Mouse (Mus musculus): Measurements from ENCODE around the gene Tmeff1.

DNA sequence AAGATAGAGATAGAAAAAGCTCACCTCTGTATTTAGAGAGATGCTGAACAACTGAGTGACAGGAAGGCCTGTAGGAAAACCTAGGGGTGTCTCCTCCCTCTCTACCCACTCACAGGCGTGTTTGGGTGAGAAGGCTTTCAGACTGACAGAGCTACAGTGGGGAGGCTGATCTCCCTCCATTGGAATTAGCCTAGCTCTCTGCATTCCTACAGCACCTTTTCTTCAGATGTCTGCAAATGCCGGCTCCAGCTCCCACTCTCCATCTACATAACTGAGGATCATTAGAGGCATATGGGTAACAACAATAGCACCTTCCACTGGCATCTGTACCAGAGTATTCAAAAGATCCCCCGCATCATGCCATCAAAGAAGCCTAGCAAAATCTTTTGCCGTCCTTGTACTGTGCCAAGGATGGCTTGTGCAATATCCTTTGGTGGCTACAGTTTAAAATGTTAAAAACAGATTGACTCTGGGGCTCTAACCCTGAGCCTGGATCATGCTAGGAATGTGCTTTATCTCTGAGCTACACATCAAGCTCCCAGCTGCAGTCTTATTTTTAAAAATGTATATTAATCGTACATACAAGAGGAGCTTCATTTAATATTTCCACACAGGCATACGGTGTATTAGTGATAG is 5.4 kb upstream of the Tmeff1 start:
- TF ChIP-seq CTCF (IDR thresholded peaks at IDR 0.05; ENCODE audit: low read depth) (no peak), EP300 (IDR thresholded peaks at IDR 0.05; ENCODE audit: low read depth) (no peak)
